Mouse (Mus musculus): ENCODE data around the gene Clk4. TPM values are rescaled to one million over a fixed set of nuclear protein-coding genes. Genes with fewer than 3 reads are reported as not detected.

Gene Clk4
- polyA plus RNA-seq, 1 experiment from 2014 or later = 44.7 TPM

Other genes starting within 250 kb of the Clk4 start
- gene Olfr54, start 247.5 kb upstream of the Clk4 start, polyA plus RNA-seq (2018) = not detected in 3 replicates
- not detected in 3 replicates for gene Olfr1375, start 213.6 kb upstream of the Clk4 start, polyA plus RNA-seq (2018)
- 0.07 TPM in 1 of 3 replicates, not detected in the others for gene Zfp354a, start 202.5 kb upstream of the Clk4 start, polyA plus RNA-seq (2018)
- not detected in 3 replicates for gene Gm12569, start 41.3 kb upstream of the Clk4 start, polyA plus RNA-seq (2018)
- not detected in 3 replicates for gene BC049762, start 1.3 kb downstream of the Clk4 start, polyA plus RNA-seq (2018)
- 0.21 to 0.40 TPM (median 0.35 TPM) in 3 replicates for gene Col23a1, start 28.2 kb downstream of the Clk4 start, polyA plus RNA-seq (2018)